Mouse (Mus musculus): ENCODE results near the gene Adamts13. TPM values are rescaled to one million over a fixed set of nuclear protein-coding genes. Genes with fewer than 3 reads are reported as not detected.

Gene Adamts13
- polyA plus RNA-seq, 1 experiment from 2014 or later, result not detected

DNA sequence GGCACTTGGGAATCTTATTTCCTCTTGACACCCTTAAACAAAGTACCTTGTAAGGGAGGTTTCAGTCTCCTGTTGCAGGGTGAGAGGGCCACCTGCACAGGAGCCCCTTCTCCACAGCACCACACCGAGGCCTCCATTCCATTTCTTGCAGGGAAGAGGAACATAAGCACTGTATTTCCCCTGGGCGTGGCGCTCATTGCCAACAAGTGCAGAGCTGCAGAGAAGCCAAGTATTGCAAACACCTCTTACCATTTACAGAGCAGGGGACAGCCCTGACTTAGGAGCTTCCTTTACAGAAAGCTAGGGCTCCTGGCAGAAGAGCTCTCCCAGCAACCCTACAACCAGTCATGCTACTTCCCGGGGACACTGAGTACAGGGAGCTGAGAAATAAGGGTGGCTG, 21.0 kb upstream of the Adamts13 start:
- WGBS, result 95% methylated on average over 4 of the region's 4 CpGs
- H3K27ac ChIP-seq (replicated peaks), result no peak overlapping the region
- no peak overlapping the region for H3K9ac ChIP-seq
- H3K4me3 ChIP-seq, result no peak overlapping the region
- peaks cover 43% of the 10 kb centered on the region for H3K36me3 ChIP-seq
- no peaks in the 10 kb centered on the region for H3K4me1 ChIP-seq (replicated peaks)
- no peaks in the 10 kb centered on the region for H3K27me3 ChIP-seq
- no peak for ATAC-seq (ENCODE audit: low FRiP score, low read depth)
- H3K9me3 ChIP-seq, result no peaks in the 10 kb centered on the region
- H3K4me2 ChIP-seq, result no peak overlapping the region

DNA sequence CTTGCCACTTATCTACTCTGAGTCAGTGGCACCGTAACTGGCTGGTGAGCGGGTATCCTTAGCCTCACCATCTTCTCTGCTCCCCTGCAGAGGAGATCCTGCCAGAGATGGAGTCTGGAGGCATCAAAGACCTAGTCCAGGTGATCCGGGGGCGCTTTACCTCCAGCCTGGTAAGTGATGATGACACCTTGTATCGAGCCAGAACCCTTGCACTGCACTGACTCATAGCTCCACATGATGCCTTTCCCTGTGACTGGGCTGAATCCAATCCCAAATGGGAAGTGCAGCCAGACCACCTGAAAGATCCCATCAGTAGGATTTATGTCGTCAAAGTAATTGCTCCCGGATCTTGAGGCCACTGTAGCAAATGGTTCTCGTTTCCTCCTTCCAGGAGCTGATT, 20.4 kb upstream of the Adamts13 start:
- no peak for ATAC-seq (ENCODE audit: low FRiP score, low read depth)
- Histone ChIP-seq H3K9ac (no peak overlapping the region), H3K4me2 (no peak overlapping the region), H3K27me3 (no peaks in the 10 kb centered on the region), H3K4me3 (no peak overlapping the region), H3K36me3 (peaks cover 49% of the 10 kb centered on the region), H3K9me3 (no peaks in the 10 kb centered on the region), H3K27ac (replicated peaks) (no peak overlapping the region), H3K4me1 (replicated peaks) (no peaks in the 10 kb centered on the region)
- 96% methylated on average over 8 of the region's 8 CpGs for WGBS

DNA sequence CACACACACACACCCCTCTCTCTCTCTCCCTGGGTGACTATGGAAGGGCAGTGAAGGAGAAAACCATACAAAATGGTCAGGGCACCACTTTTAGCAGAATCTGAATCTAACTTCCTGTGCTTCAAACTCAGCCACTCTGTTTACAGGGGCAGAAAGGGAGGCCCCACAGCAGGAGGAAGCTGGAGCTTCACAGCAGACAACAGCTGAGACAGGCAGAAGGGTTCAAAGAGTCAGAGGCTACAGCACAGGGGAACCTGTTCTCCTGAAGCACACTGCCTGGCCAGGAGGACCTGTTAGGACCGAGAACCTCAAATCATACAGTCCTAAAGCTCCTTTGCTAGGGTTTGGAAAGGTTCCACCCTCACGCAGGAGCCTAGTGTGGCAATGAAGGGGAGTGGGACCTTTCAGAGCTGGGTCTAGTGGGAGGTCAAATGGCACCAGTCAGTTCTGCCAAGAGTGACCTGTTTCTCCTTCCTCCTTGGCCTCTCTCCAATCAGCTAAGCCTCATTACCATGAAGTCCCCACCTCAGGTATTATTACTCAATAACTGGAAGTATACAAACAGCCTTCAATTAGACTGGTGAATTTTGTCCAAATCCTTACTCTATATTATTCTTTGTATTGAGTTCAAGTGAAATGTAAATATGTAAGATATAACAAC, 18.4 kb upstream of the Adamts13 start:
- no peak overlapping the region for H3K4me2 ChIP-seq
- no peak for ATAC-seq (ENCODE audit: low FRiP score, low read depth)
- H3K27me3 ChIP-seq, result no peaks in the 10 kb centered on the region
- H3K4me1 ChIP-seq (replicated peaks), result no peaks in the 10 kb centered on the region
- 91% methylated on average over 2 of the region's 2 CpGs for WGBS
- H3K4me3 ChIP-seq, result no peak overlapping the region
- peaks cover 65% of the 10 kb centered on the region for H3K36me3 ChIP-seq
- no peak overlapping the region for H3K9ac ChIP-seq
- H3K27ac ChIP-seq (replicated peaks), result no peak overlapping the region
- no peaks in the 10 kb centered on the region for H3K9me3 ChIP-seq

DNA sequence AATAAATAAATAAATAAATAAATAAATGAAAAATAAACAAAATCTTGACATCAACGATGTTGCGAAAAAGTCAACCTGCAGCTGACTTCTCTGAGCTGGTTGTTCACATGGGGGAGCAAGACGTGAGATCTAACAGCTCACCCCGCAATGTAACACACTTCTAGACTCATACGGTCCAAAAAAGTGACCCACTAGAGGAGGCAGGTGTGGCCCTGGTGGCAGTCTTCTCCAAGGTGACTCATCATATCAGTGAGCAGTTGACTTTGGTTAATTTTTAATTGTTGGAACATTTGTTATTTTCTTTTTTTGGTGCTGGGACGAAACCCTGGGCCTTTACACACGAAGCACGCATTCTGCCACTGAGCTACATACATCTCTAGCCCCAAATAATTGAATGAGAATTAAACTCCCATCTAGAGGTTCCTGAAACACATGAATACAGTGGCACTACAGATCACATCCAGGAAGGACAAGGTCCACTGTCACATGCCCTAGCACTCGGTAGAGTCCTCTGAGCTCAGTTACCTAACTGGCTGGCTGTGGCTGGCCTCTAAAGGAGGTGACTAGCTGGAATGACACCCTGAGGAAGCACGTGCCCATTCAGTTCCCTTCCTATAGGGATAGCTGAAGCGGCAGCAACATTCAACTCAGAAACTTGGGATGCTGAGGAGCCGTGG, 16.3 kb upstream of the Adamts13 start:
- 96% methylated on average over 12 of the region's 12 CpGs for WGBS
- Histone ChIP-seq H3K36me3 (peaks cover 69% of the 10 kb centered on the region), H3K27me3 (no peaks in the 10 kb centered on the region), H3K27ac (replicated peaks) (no peak overlapping the region), H3K9me3 (no peaks in the 10 kb centered on the region), H3K4me1 (replicated peaks) (peaks cover 15% of the 10 kb centered on the region), H3K9ac (no peak overlapping the region), H3K4me2 (no peak overlapping the region), H3K4me3 (no peak overlapping the region)
- ATAC-seq (ENCODE audit: low FRiP score, low read depth), result no peak

DNA sequence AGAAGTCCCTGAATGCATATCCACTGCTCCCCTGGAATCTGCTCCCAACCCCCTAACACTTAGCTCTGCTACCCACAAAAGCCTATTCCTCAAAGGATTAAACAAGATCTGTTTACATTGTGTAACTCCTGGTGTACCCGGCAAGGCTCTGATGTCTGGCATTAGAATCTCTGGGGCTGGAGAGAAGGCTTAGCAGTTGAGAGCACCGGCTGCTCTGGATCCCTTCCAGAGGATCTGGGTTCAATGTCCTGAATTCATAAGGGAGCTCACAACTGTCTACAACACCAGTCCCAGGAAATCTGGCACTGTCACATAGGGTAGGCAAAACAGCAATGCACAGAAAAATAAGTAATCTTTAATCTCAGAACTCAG, 15.7 kb upstream of the Adamts13 start:
- Histone ChIP-seq H3K27ac (replicated peaks) (no peak overlapping the region), H3K4me2 (no peak overlapping the region), H3K9me3 (no peaks in the 10 kb centered on the region), H3K27me3 (no peaks in the 10 kb centered on the region), H3K4me3 (no peak overlapping the region), H3K36me3 (peaks cover 74% of the 10 kb centered on the region), H3K4me1 (replicated peaks) (peaks cover 20% of the 10 kb centered on the region), H3K9ac (no peak overlapping the region)
- 97% methylated on average over 2 of the region's 2 CpGs for WGBS
- ATAC-seq (ENCODE audit: low FRiP score, low read depth), result no peak

DNA sequence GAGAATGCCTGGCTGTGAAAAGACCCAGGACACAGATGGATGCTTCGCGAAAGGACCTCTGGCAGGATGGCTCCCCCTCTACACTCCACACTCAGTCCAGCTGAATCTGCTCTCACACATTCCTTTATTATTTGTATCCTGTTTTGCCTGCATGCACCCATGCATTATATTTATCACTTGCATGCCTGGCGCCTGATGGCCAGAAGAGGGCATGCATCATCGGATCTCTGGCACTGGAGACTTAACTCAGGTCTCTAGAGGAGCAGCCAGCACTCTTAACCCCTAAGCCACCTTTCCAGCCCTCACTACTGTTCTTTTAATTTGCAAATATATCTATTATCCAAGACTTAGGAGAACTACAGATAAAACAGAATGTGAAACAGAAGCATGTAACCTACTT, 12.5 kb upstream of the Adamts13 start:
- H3K36me3 ChIP-seq, result peaks cover 51% of the 10 kb centered on the region
- no peak overlapping the region for H3K9ac ChIP-seq
- no peak for ATAC-seq (ENCODE audit: low FRiP score, low read depth)
- H3K4me2 ChIP-seq, result no peak overlapping the region
- no peaks in the 10 kb centered on the region for H3K9me3 ChIP-seq
- peaks cover 38% of the 10 kb centered on the region for H3K4me1 ChIP-seq (replicated peaks)
- H3K27ac ChIP-seq (replicated peaks), result no peak overlapping the region
- 74% methylated on average over 4 of the region's 4 CpGs for WGBS
- H3K4me3 ChIP-seq, result no peak overlapping the region
- no peaks in the 10 kb centered on the region for H3K27me3 ChIP-seq

DNA sequence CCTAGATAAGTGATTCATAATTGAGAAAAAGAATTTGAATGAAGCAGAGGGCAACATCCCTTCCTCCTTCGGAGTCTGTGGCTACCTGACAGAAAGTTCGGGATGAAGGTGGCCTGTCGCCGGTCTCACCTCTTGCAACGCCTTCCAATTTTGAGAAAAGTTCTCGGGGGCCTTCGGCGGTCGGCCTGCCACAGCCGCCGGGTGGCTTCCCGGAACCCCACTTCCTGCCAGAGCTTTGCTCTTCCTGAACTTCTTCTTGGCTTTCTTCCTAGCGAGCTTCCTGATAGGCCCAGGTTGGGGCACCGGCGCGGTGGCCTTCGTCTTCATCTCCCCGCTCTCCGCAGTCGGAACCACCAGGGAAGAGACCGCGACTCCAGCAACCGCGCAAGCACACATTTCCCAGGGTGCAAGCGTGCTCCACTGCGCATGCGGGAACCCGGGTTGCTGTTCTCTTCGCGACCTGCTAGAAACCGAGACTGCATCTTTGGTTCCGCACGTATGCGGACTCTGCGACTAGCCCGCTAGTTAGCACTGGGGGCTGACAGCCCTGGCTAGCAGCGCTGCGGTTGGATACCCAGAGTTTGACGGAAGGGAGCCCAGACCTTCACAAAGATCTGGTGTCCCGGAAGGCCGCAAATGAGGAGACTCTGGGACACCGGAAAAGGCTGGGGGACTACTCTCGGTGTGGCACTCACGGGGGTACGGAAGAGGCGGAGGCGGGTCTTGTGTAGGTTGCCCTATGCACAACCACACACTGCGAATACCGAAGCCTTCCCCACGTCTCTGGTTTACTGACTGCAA, 9.1 kb upstream of the Adamts13 start, which contains the start of gene Rexo4:
Gene Rexo4, minus strand, starts transcription at position 464 of the 801 bp plus-strand sequence.
- under 1% methylated on average over 50 of the region's 50 CpGs for WGBS
- peak within 1 kb of the TSS; percentile 97 for H3K27ac ChIP-seq (replicated peaks)
- H3K4me2 ChIP-seq, result peak within 1 kb of the TSS; percentile 68
- no peaks in the 10 kb centered on the region for H3K9me3 ChIP-seq
- H3K4me1 ChIP-seq (replicated peaks), result peaks cover 38% of the 10 kb centered on the region
- peak within 1 kb of the TSS; percentile 90 for H3K9ac ChIP-seq
- peak within 1 kb of the TSS; percentile 92 for H3K4me3 ChIP-seq
- ATAC-seq (ENCODE audit: low FRiP score, low read depth), result peak; percentile 98
- no peaks in the 10 kb centered on the region for H3K27me3 ChIP-seq
- H3K36me3 ChIP-seq, result peaks cover 20% of the 10 kb centered on the region

DNA sequence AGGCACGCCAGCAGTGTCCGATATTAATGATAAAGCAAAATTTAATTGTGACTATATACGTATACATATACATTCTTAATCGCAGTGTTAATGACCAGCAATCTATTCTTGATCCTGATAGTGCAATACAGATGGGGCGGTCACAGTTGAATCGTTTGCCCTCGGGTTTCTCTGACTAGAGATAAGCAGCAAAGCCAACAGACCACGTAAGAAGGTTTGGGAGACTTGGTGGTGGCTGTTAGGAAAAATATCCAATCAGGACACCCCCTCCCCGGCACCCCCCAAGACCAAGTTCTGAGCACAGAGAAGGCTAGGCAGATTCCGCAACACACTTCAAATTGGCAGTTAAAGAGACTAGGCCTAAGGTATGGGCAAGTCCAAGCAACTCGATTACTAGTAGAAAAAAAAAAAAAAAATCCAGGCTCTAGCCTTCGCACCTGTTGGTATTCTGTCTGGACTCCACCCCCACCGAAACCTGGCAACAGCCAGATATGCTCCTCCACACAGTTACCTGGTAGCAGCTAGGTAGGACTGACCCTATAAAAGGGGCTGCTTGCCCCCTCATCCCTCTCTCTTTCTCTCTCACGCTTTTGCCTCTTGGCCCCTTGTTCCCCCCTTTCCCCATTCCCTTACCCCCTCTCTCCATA, 8.4 kb upstream of the Adamts13 start:
- Histone ChIP-seq H3K27ac (replicated peaks) (peak overlapping the region; percentile 97), H3K4me2 (peak overlapping the region; percentile 68), H3K27me3 (no peaks in the 10 kb centered on the region), H3K9ac (peak overlapping the region; percentile 90), H3K4me1 (replicated peaks) (peaks cover 38% of the 10 kb centered on the region), H3K9me3 (no peaks in the 10 kb centered on the region), H3K4me3 (peak overlapping the region; percentile 92), H3K36me3 (peaks cover 16% of the 10 kb centered on the region)
- ATAC-seq (ENCODE audit: low FRiP score, low read depth), result peak; percentile 43
- WGBS, result 17% methylated on average over 14 of the region's 14 CpGs

DNA sequence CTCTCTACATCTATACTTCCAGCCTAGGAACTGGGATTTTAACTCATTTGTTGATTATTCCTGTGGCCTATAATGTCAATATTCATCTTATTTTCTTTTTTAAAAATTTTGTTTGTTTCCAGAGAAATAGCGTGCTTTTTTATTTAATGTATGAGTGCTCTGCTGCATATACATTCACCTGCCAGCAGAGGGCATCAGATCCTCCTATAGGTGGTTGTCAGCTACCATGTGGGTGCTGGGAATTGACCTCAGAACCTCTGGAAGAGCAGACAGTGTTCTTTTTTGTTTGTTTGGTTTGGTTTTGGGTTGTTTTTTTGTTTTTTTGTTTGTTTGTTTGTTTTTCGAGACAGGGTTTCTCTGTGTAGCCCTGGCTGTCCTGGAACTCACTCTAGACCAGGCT, 6.0 kb upstream of the Adamts13 start:
- 76% methylated on average over 2 of the region's 2 CpGs for WGBS
- H3K4me2 ChIP-seq, result no peak overlapping the region

DNA sequence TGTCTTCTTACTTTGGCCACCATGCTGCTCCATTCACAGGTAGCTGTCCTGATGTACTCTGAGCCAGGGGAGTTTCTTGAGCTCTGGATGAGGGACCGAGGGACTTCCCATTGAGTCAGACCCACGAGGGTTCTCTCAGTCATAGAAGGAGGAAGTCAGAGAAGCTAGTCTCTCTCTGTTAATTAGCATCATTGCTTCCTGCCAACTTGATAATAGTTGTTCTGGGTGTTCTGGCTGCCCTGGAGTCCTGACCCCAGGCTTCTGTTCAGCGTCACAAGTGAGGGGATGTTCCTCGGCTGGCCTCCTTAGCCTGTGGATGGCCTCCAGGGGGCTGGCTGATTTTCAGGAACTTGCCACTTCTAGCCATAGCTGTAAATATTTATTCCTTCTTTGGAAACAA, 744 bp downstream of the Adamts13 start:
- no peak overlapping the region for H3K9ac ChIP-seq
- 68% methylated on average over 4 of the region's 4 CpGs for WGBS

More for the DNA sequence above, 6.0 kb upstream of the Adamts13 start:
- no peaks in the 10 kb centered on the region for H3K27me3 ChIP-seq
- H3K9me3 ChIP-seq, result no peaks in the 10 kb centered on the region
- H3K27ac ChIP-seq (replicated peaks), result no peak overlapping the region
- no peak for ATAC-seq (ENCODE audit: low FRiP score, low read depth)
- no peak overlapping the region for H3K4me3 ChIP-seq
- H3K4me1 ChIP-seq (replicated peaks), result peaks cover 20% of the 10 kb centered on the region
- H3K9ac ChIP-seq, result no peak overlapping the region
- 0 out of 2 replicates have a peak, but pooled peaks cover 2% of the 10 kb centered on the region for H3K36me3 ChIP-seq

DNA sequence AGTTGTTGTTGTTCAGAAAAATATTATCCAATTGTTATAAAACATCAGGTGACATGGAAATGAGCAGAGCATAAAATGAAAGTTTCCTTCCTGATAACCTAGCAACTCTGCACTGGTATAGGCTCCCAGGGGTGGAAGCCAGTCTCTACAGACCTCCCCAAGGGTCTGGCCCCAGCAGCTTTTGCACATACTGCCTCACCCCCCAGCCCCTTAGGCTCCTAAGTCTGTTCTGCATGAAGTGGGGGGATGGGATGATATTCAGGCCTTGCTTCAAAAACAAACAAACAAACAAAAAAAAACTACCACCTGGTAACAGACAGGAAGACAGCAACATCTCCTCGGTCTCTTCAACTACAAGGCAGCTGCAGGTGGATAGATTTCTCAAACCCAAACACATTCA, 7.1 kb downstream of the Adamts13 start:
- Histone ChIP-seq H3K27ac (replicated peaks) (no peak overlapping the region), H3K27me3 (no peaks in the 10 kb centered on the region), H3K9ac (no peak overlapping the region), H3K4me3 (no peak overlapping the region), H3K4me1 (replicated peaks) (no peaks in the 10 kb centered on the region), H3K9me3 (no peaks in the 10 kb centered on the region), H3K4me2 (no peak overlapping the region), H3K36me3 (no peaks in the 10 kb centered on the region)
- no peak for ATAC-seq (ENCODE audit: low FRiP score, low read depth)
- 80% methylated on average over 1 of the region's 1 CpGs for WGBS

More for the DNA sequence above, 744 bp downstream of the Adamts13 start:
- H3K4me2 ChIP-seq, result no peak overlapping the region
- H3K4me1 ChIP-seq (replicated peaks), result no peaks in the 10 kb centered on the region
- no peak overlapping the region for H3K4me3 ChIP-seq
- no peaks in the 10 kb centered on the region for H3K9me3 ChIP-seq
- H3K27me3 ChIP-seq, result no peaks in the 10 kb centered on the region
- no peak for ATAC-seq (ENCODE audit: low FRiP score, low read depth)
- H3K27ac ChIP-seq (replicated peaks), result no peak overlapping the region
- no peaks in the 10 kb centered on the region for H3K36me3 ChIP-seq

DNA sequence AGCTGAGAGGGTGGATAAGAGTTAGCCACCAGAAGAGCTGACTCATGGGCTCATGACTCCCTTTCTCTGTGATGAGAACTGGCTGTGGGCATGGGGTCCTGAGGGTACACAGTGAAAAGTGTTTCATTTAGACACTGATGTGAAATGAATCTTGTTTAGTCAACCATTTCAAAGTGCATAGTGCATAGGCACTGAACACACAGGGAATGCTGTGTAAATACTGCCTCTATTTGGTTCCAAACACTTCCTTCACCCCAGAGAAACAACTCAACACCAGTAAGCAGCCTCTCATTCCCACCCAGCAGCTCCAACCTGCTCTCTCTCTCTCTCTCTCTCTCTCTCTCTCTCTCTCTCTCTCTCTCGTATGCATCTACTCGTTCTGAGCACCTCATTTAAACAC, 11.0 kb downstream of the Adamts13 start:
- Histone ChIP-seq H3K9ac (no peak overlapping the region), H3K9me3 (no peaks in the 10 kb centered on the region)

More for the DNA sequence above, 11.0 kb downstream of the Adamts13 start:
- H3K4me2 ChIP-seq, result no peak overlapping the region
- H3K4me3 ChIP-seq, result no peak overlapping the region
- no peaks in the 10 kb centered on the region for H3K4me1 ChIP-seq (replicated peaks)
- WGBS, result 74% methylated on average over 2 of the region's 2 CpGs
- H3K36me3 ChIP-seq, result no peaks in the 10 kb centered on the region
- no peaks in the 10 kb centered on the region for H3K27me3 ChIP-seq
- H3K27ac ChIP-seq (replicated peaks), result no peak overlapping the region
- ATAC-seq (ENCODE audit: low FRiP score, low read depth), result no peak
